Mouse (Mus musculus) liver, embryonic 14.5 days (tissue): ENCODE results near the gene Tsc22d1. TPM values are rescaled to one million over a fixed set of nuclear protein-coding genes. Genes with fewer than 3 reads are reported as not detected.

Source experiments
- ATAC-seq: fragments of 200-750 bp; cut with Nextera tagmentation; 2 replicates; pipeline ENCODE4 v1.8.0; 2017; ENCODE audit warnings: moderate number of reproducible peaks, mild to moderate bottlenecking, moderate library complexity; ENCODE audit not compliant: insufficient read depth
- DNase-seq, 3 experiments: peaks; one replicate each; pipeline ENCODE4 v3.0.0-alpha.2; 2012 to 2013; ENCODE audit warnings: low read depth in 3 of 3, low spot score in 3 of 3
- H3K27ac ChIP-seq: fragments of 300-500 bp; sonication (generic); 2 replicates; pipeline ENCODE4 v1.5.1; 2014; ENCODE audit warnings: moderate library complexity, mild to moderate bottlenecking, control low read depth, inconsistent platforms
- H3K27me3 ChIP-seq: fragments of 300-500 bp; sonication (generic); 2 replicates; pipeline ENCODE4 v1.6.1; 2014; ENCODE audit warnings: mild to moderate bottlenecking, low read length, moderate library complexity; ENCODE audit not compliant: control insufficient read depth, insufficient read depth
- H3K36me3 ChIP-seq: fragments of 300-500 bp; sonication (generic); replicated peaks from 2 replicates; pipeline ENCODE4 v1.6.1; 2014; ENCODE audit warnings: low read depth; ENCODE audit not compliant: control insufficient read depth, insufficient read depth
- H3K4me1 ChIP-seq, 2 experiments: fragments of 200-500 bp in 1 of 2; fragments of 300-500 bp in 1 of 2; sonication (generic) in 1 of 2; replicated peaks; 2 replicates each; pipeline ENCODE4 v1.6.1; 2012 to 2014; ENCODE audit warnings: antibody characterized with exemption in 1 of 2, inconsistent platforms in 1 of 2, low read length in 1 of 2; ENCODE audit not compliant: control insufficient read depth in 2 of 2, insufficient read depth in 2 of 2
- H3K4me2 ChIP-seq: fragments of 300-500 bp; sonication (generic); 2 replicates; pipeline ENCODE4 v1.6.1; 2014; ENCODE audit warnings: low read depth, mild to moderate bottlenecking, control low read depth, moderate library complexity
- H3K4me3 ChIP-seq, 2 experiments: fragments of 200-500 bp in 1 of 2; fragments of 300-500 bp in 1 of 2; sonication (generic) in 1 of 2; 2 replicates each; pipeline ENCODE4 v1.5.1; 2012 to 2014; ENCODE audit warnings: low read depth in 2 of 2, low read length in 2 of 2, mild to moderate bottlenecking in 2 of 2, control low read depth in 1 of 2, inconsistent platforms in 1 of 2, moderate library complexity in 1 of 2; ENCODE audit not compliant: insufficient read depth in 1 of 2
- H3K9ac ChIP-seq: fragments of 300-500 bp; sonication (generic); replicated peaks from 2 replicates; pipeline ENCODE4 v1.6.1; 2014; ENCODE audit warnings: mild to moderate bottlenecking, control low read depth, moderate library complexity
- H3K9me3 ChIP-seq: fragments of 300-500 bp; sonication (generic); 2 replicates; pipeline ENCODE4 v1.6.1; 2016; ENCODE audit warnings: low read length, mixed read lengths; ENCODE audit not compliant: control insufficient read depth
- CTCF ChIP-seq: IDR thresholded peaks from 2 replicates; pipeline ENCODE4 v1.5.1; 2016; ENCODE audit warnings: antibody characterized with exemption, low read depth, control low read depth
- EP300 ChIP-seq: IDR thresholded peaks from 2 replicates; pipeline ENCODE4 v1.6.1; 2016; ENCODE audit warnings: antibody characterized with exemption, low read depth
- WGBS: fragments of 180-500 bp; shearing (Covaris S2); extraction: QIAGEN DNeasy Blood & Tissue Kit; methylation state at CpG from one replicate; pipeline ENCODE4 v1.1.7; 2014; ENCODE audit not compliant: insufficient replicate concordance; 5-methylcytosine and 5-hydroxymethylcytosine counted together
- polyA plus RNA-seq, 2 experiments: library from polyadenylated mRNA; depleted of rRNA in 1 of 2; stranded (reverse) in 1 of 2; unstranded in 1 of 2; fragments of >200 nt; fragmentation: Nextera tagmentation in 1 of 2; extraction: Ambion mirVana in 1 of 2; gene quantifications; 2 replicates each; pipeline versions ENCODE4 v1.2.1 to v1.2.3; 2012 to 2014

Tsc22d1 gene
- polyA plus RNA-seq, 2 experiments, result 61.3 to 115 TPM

GRCm38 (mm10) chr14:76478076-76478475, 63.3 kb downstream of the Tsc22d1 start:
- DNase-seq, result no peak
- TF ChIP-seq CTCF, result no peak
- TF ChIP-seq EP300, result no peak
- H3K4me3 ChIP-seq, result no peak overlapping the region
- H3K9me3 ChIP-seq, result no peaks in the 10 kb centered on the region
- ATAC-seq, result no peak
- whole genome bisulfite sequencing, result 74% methylated on average over 2 of the region's 2 CpGs
- H3K27ac ChIP-seq, result no peak overlapping the region
- no peaks in the 10 kb centered on the region for H3K27me3 ChIP-seq
- H3K4me1 ChIP-seq, result peaks cover 0 to 3% of the 10 kb centered on the region in 2 experiments; a peak in 2 of 4 replicates
- no peak overlapping the region for H3K9ac ChIP-seq
- no peak overlapping the region for H3K4me2 ChIP-seq
- H3K36me3 ChIP-seq, result no peaks in the 10 kb centered on the region

- TF ChIP-seq EP300 (no peak), CTCF (no peak)
- H3K9ac ChIP-seq, result no peak overlapping the region
- WGBS, result 32% methylated on average over 6 of the region's 6 CpGs
- no peak for ATAC-seq
- H3K27me3 ChIP-seq, result no peaks in the 10 kb centered on the region
- H3K4me2 ChIP-seq, result no peak overlapping the region
- H3K9me3 ChIP-seq, result no peaks in the 10 kb centered on the region
- no peak overlapping the region for H3K4me3 ChIP-seq
- H3K36me3 ChIP-seq, result no peaks in the 10 kb centered on the region
- DNase-seq, result no peak
- peaks cover 0 to 3% of the 10 kb centered on the region in 2 experiments; a peak in 2 of 4 replicates for H3K4me1 ChIP-seq
- no peak overlapping the region for H3K27ac ChIP-seq
These were observed 63.9 kb downstream of the Tsc22d1 start for GRCm38 (mm10) chr14:76478616-76479015.

- no peak overlapping the region for H3K4me3 ChIP-seq
- TF ChIP-seq EP300 (no peak), CTCF (peak; percentile 70)
- no peak overlapping the region for H3K27ac ChIP-seq
- no peak overlapping the region for H3K4me2 ChIP-seq
- no peak overlapping the region for H3K9ac ChIP-seq
- ATAC-seq (no peak), DNase-seq (peak in 2 of 3 experiments; percentile 16 to 18)
- H3K9me3 ChIP-seq, result no peaks in the 10 kb centered on the region
- 18% methylated on average over 6 of the region's 6 CpGs for WGBS
- H3K36me3 ChIP-seq, result no peaks in the 10 kb centered on the region
- H3K27me3 ChIP-seq, result no peaks in the 10 kb centered on the region
- peaks cover 0 to 3% of the 10 kb centered on the region in 2 experiments; a peak in 2 of 4 replicates for H3K4me1 ChIP-seq
These were observed 65.1 kb downstream of the Tsc22d1 start for GRCm38 (mm10) chr14:76479867-76480266.

GRCm38 (mm10) chr14:76480507-76480906, 65.7 kb downstream of the Tsc22d1 start:
- no peak for TF ChIP-seq EP300
- TF ChIP-seq CTCF, result no peak
- DNase-seq, result no peak
- Histone ChIP-seq H3K27me3 (no peaks in the 10 kb centered on the region), H3K4me2 (no peak overlapping the region), H3K36me3 (no peaks in the 10 kb centered on the region), H3K4me1 (peaks cover 0 to 3% of the 10 kb centered on the region in 2 experiments; a peak in 2 of 4 replicates), H3K4me3 (no peak overlapping the region), H3K27ac (no peak overlapping the region), H3K9ac (no peak overlapping the region), H3K9me3 (no peaks in the 10 kb centered on the region)
- no peak for ATAC-seq
- WGBS, result 75% methylated on average over 11 of the region's 11 CpGs

- no peak overlapping the region for H3K4me2 ChIP-seq
- TF ChIP-seq EP300, result no peak
- no peak for TF ChIP-seq CTCF
- H3K9me3 ChIP-seq, result no peaks in the 10 kb centered on the region
- no peaks in the 10 kb centered on the region for H3K27me3 ChIP-seq
- no peak overlapping the region for H3K27ac ChIP-seq
- 77% methylated on average over 1 of the region's 1 CpGs for WGBS
- no peak overlapping the region for H3K9ac ChIP-seq
- ATAC-seq (no peak), DNase-seq (no peak)
- H3K36me3 ChIP-seq, result no peaks in the 10 kb centered on the region
- H3K4me1 ChIP-seq, result peaks cover 0 to 3% of the 10 kb centered on the region in 2 experiments; a peak in 1 of 4 replicates
- H3K4me3 ChIP-seq, result no peak overlapping the region
These were observed 68.9 kb downstream of the Tsc22d1 start for GRCm38 (mm10) chr14:76483701-76484100.
